Mouse (Mus musculus) heart, adult 2 months (tissue): ENCODE measurements around the gene Map4. TPM values are rescaled to one million over a fixed set of nuclear protein-coding genes. Genes with fewer than 3 reads are reported as not detected.
A peak's percentile ranks its signal among the peaks of the same experiment; 100 is the strongest.

Source experiments
- DNase-seq, 2 experiments: peaks; one replicate each; pipeline ENCODE4 v3.0.0; 2021
- H3K27ac ChIP-seq: fragments of 200-600 bp; 2 replicates; pipeline ENCODE4 v1.8.1; 2022
- H3K27me3 ChIP-seq: fragments of 200-500 bp; 2 replicates; pipeline ENCODE4 v1.6.1; 2012; ENCODE audit warnings: mild to moderate bottlenecking, low read length, inconsistent platforms, mixed read lengths; ENCODE audit not compliant: control insufficient read depth, insufficient read depth
- H3K36me3 ChIP-seq: fragments of 200-500 bp; 2 replicates; pipeline ENCODE4 v1.6.1; 2012; ENCODE audit warnings: low read length, inconsistent platforms; ENCODE audit not compliant: control insufficient read depth, insufficient read depth
- H3K4me1 ChIP-seq: fragments of 200-500 bp; 2 replicates; pipeline ENCODE4 v1.6.1; 2011; ENCODE audit warnings: low read length; ENCODE audit not compliant: control insufficient read depth, insufficient read depth
- H3K4me3 ChIP-seq: fragments of 200-600 bp; 2 replicates; pipeline ENCODE4 v1.8.1; 2022
- H3K79me2 ChIP-seq: fragments of 200-500 bp; replicated peaks from 2 replicates; pipeline ENCODE4 v1.6.1; 2012; ENCODE audit warnings: mild to moderate bottlenecking, inconsistent platforms, low read length, moderate library complexity, mixed read lengths; ENCODE audit not compliant: control insufficient read depth, insufficient read depth
- H3K9ac ChIP-seq: fragments of 200-500 bp; 2 replicates; pipeline ENCODE4 v1.6.1; 2012; ENCODE audit warnings: low read depth, mild to moderate bottlenecking, control low read depth, inconsistent platforms, low read length, mixed read lengths
- CTCF ChIP-seq: fragments of 200-600 bp; IDR thresholded peaks from 2 replicates; pipeline ENCODE4 v1.8.1; 2022; ENCODE audit warnings: antibody characterized with exemption, mild to moderate bottlenecking, moderate library complexity
- EP300 ChIP-seq: fragments of 200-500 bp; IDR thresholded peaks from 2 replicates; pipeline ENCODE4 v1.6.1; 2011; ENCODE audit warnings: low read depth, low read length, control low read depth; ENCODE audit not compliant: insufficient read depth
- POLR2A ChIP-seq: fragments of 200-500 bp; IDR thresholded peaks from 2 replicates; pipeline ENCODE4 v1.6.1; 2011; ENCODE audit warnings: mild to moderate bottlenecking, low read depth, low read length, control low read depth; ENCODE audit not compliant: insufficient read depth
- WGBS: fragments of 180-500 bp; shearing (Covaris S2); methylation state at CpG from one replicate; pipeline ENCODE4 v1.1.7; 2018; 5-methylcytosine and 5-hydroxymethylcytosine counted together
- intact Hi-C: fragments of 180-260 bp; cut with DNase I; formaldehyde crosslinking; loops from one replicate; pipeline ENCODE4 v1.15.1; 2025
- polyA plus RNA-seq: library from polyadenylated mRNA; depleted of rRNA; stranded (reverse); fragments of >200 nt; gene quantifications from 2 replicates; pipeline ENCODE4 v1.2.3, GENCODE M21; 2012
- total RNA-seq, 2 experiments: library from RNA; stranded (reverse); gene quantifications; 2 replicates each; pipeline ENCODE4 v1.2.3; 2021

The Map4 gene
- total and polyA plus RNA-seq, 3 experiments: 183 to 331 (median 279) TPM

- Histone ChIP-seq H3K79me2 (no peaks in the 10 kb centered on the region), H3K9ac (no peak overlapping the region), H3K4me1 (no peaks in the 10 kb centered on the region), H3K4me3 (no peak overlapping the region), H3K27ac (no peak overlapping the region), H3K27me3 (no peaks in the 10 kb centered on the region), H3K36me3 (peaks cover 3% of the 10 kb centered on the region; the same call in 1 of the 2 replicates)
- intact Hi-C loops: no loop called here
- TF ChIP-seq EP300 (no peak), CTCF (no peak), POLR2A (no peak)
- no peak for DNase-seq
Measured at GRCm38 (mm10) chr9:110045763-110046377, 114.6 kb downstream of the Map4 start.

- H3K27me3 ChIP-seq: no peaks in the 10 kb centered on the region
- H3K4me3 ChIP-seq: no peak overlapping the region
- peaks cover 2% of the 10 kb centered on the region; the same call in 1 of the 2 replicates for H3K4me1 ChIP-seq
- peaks cover 3% of the 10 kb centered on the region; the same call in 1 of the 2 replicates for H3K36me3 ChIP-seq
- no peak for DNase-seq
- TF ChIP-seq POLR2A: no peak
- H3K9ac ChIP-seq: no peak overlapping the region
- intact Hi-C loops: no loop called here
- H3K79me2 ChIP-seq: no peaks in the 10 kb centered on the region
- no peak overlapping the region for H3K27ac ChIP-seq
Measured at GRCm38 (mm10) chr9:110047260-110047659, 116.0 kb downstream of the Map4 start.

- TF ChIP-seq POLR2A: no peak
- no peak for TF ChIP-seq CTCF
- no peak for TF ChIP-seq EP300
- WGBS: 70% methylated on average over 3 of the region's 3 CpGs
- H3K27me3 ChIP-seq: no peaks in the 10 kb centered on the region
- no peak for DNase-seq
- intact Hi-C loops: no loop called here
- no peak overlapping the region for H3K27ac ChIP-seq
- no peak overlapping the region for H3K4me3 ChIP-seq
- peaks cover 5% of the 10 kb centered on the region; the same call in 1 of the 2 replicates for H3K4me1 ChIP-seq
- no peaks in the 10 kb centered on the region for H3K79me2 ChIP-seq
- no peak overlapping the region for H3K9ac ChIP-seq
- H3K36me3 ChIP-seq: peaks cover 3% of the 10 kb centered on the region; the same call in 1 of the 2 replicates
Measured at GRCm38 (mm10) chr9:110047857-110048256, 116.6 kb downstream of the Map4 start.

- intact Hi-C loops: no loop called here
- no peak for DNase-seq
- Histone ChIP-seq H3K27me3 (no peaks in the 10 kb centered on the region), H3K27ac (no peak overlapping the region), H3K4me3 (no peak overlapping the region), H3K36me3 (peaks cover 3% of the 10 kb centered on the region; the same call in 1 of the 2 replicates), H3K9ac (no peak overlapping the region), H3K79me2 (no peaks in the 10 kb centered on the region), H3K4me1 (peaks cover 11% of the 10 kb centered on the region)
- TF ChIP-seq POLR2A: no peak
Measured at GRCm38 (mm10) chr9:110051184-110051583, 119.9 kb downstream of the Map4 start.

GRCm38 (mm10) chr9:110051869-110052661 is 120.8 kb downstream of the Map4 start:
- DNase-seq: no peak
- Histone ChIP-seq H3K79me2 (no peaks in the 10 kb centered on the region), H3K9ac (no peak overlapping the region), H3K4me3 (no peak overlapping the region), H3K27me3 (no peaks in the 10 kb centered on the region), H3K27ac (peak overlapping the region; percentile 64), H3K36me3 (peaks cover 3% of the 10 kb centered on the region; the same call in 1 of the 2 replicates), H3K4me1 (peaks cover 11% of the 10 kb centered on the region)
- WGBS: 53% methylated on average over 23 of the region's 23 CpGs
- intact Hi-C loops: loop anchor here (2.0 kb wide), 1 partner anchor 19 kb away; no protein-coding TSS in a partner anchor
- TF ChIP-seq CTCF (no peak), POLR2A (no peak), EP300 (no peak)

- Histone ChIP-seq H3K79me2 (no peaks in the 10 kb centered on the region), H3K9ac (no peak overlapping the region), H3K36me3 (peaks cover 1% of the 10 kb centered on the region; the same call in 1 of the 2 replicates), H3K4me1 (peaks cover 11% of the 10 kb centered on the region), H3K27me3 (no peaks in the 10 kb centered on the region), H3K4me3 (no peak overlapping the region), H3K27ac (peak overlapping the region; percentile 64)
- TF ChIP-seq POLR2A: no peak
- TF ChIP-seq EP300: no peak
- TF ChIP-seq CTCF: no peak
- DNase-seq: peak; percentile 20 to 27
- 49% methylated on average over 4 of the region's 4 CpGs for WGBS
- intact Hi-C loops: loop anchor here (2.0 kb wide), 1 partner anchor 18 kb away; no protein-coding TSS in a partner anchor
Measured at GRCm38 (mm10) chr9:110052951-110053304, 121.7 kb downstream of the Map4 start.
